Mouse (Mus musculus): ENCODE measurements around the gene Rer1.

Gene Rer1

GRCm38 (mm10) chr4:155024170-155025010 is 61.8 kb downstream of the Rer1 start:
- no peak for DNase-seq (ENCODE audit: low spot score in 2 of 2)

Data from right cerebral cortex, adult 2 months (tissue).